Mouse (Mus musculus) heart, postnatal 0 days (tissue): Measurements from ENCODE around the gene Itgam.

Experiments used
- CTCF ChIP-seq: IDR thresholded peaks from 2 replicates; pipeline ENCODE4 v1.5.1; 2016; ENCODE audit warnings: antibody characterized with exemption, control low read depth, low read depth
- EP300 ChIP-seq: IDR thresholded peaks from 2 replicates; pipeline ENCODE4 v1.6.1; 2016; ENCODE audit warnings: antibody characterized with exemption, low read depth

GRCm38 (mm10) chr7:128023565-128023964, 38.9 kb upstream of the Itgam start:
- TF ChIP-seq CTCF (no peak), EP300 (no peak)
